Mouse (Mus musculus): Measurements from ENCODE around the gene Nap1l1.

GRCm38 (mm10) chr10:111499892-111500291, 26.9 kb downstream of the Nap1l1 start:
- TF ChIP-seq EP300 (IDR thresholded peaks at IDR 0.05; ENCODE audit: low read depth) (no peak), CTCF (IDR thresholded peaks at IDR 0.05; ENCODE audit: low read depth) (no peak)

Measured in liver, embryonic 14.5 days (tissue).